Mouse (Mus musculus) kidney, embryonic 15.5 days (tissue): ENCODE measurements around the gene Pax7. TPM values are rescaled to one million over a fixed set of nuclear protein-coding genes. Genes with fewer than 3 reads are reported as not detected.
A peak's percentile ranks its signal among the peaks of the same experiment; 100 is the strongest.

Source experiments
- ATAC-seq: fragments of 200-750 bp; cut with Nextera tagmentation; replicated peaks from 2 replicates; pipeline ENCODE4 v1.8.0; 2017; ENCODE audit warnings: moderate TSS enrichment; ENCODE audit not compliant: low FRiP score
- H3K27ac ChIP-seq: fragments of 300-500 bp; sonication (generic); 2 replicates; pipeline ENCODE4 v1.5.1; 2015; ENCODE audit warnings: mild to moderate bottlenecking, inconsistent platforms
- H3K27me3 ChIP-seq: fragments of 300-500 bp; sonication (generic); 2 replicates; pipeline ENCODE4 v1.6.1; 2015; ENCODE audit warnings: inconsistent platforms
- H3K36me3 ChIP-seq: fragments of 300-500 bp; sonication (generic); 2 replicates; pipeline ENCODE4 v1.6.1; 2015; ENCODE audit warnings: inconsistent platforms
- H3K4me1 ChIP-seq: fragments of 300-500 bp; sonication (generic); 2 replicates; pipeline ENCODE4 v1.6.1; 2015; ENCODE audit warnings: inconsistent platforms
- H3K4me2 ChIP-seq: fragments of 300-500 bp; sonication (generic); 2 replicates; pipeline ENCODE4 v1.6.1; 2015; ENCODE audit warnings: moderate library complexity, mild to moderate bottlenecking, inconsistent platforms
- H3K4me3 ChIP-seq: fragments of 300-500 bp; sonication (generic); replicated peaks from 2 replicates; pipeline ENCODE4 v1.5.1; 2015; ENCODE audit warnings: mild to moderate bottlenecking, inconsistent platforms
- H3K9ac ChIP-seq: fragments of 300-500 bp; sonication (generic); 2 replicates; pipeline ENCODE4 v1.6.1; 2015; ENCODE audit warnings: mild to moderate bottlenecking, inconsistent platforms
- H3K9me3 ChIP-seq: fragments of 300-500 bp; sonication (generic); replicated peaks from 2 replicates; pipeline ENCODE4 v1.6.1; 2016; ENCODE audit warnings: inconsistent platforms
- WGBS: fragments of 180-500 bp; shearing (Covaris S2); methylation state at CpG from one replicate; pipeline ENCODE4 v1.1.7; 2015; ENCODE audit warnings: mixed read lengths; 5-methylcytosine and 5-hydroxymethylcytosine counted together
- polyA plus RNA-seq: library from polyadenylated mRNA; unstranded; fragments of >200 nt; fragmentation: Nextera tagmentation; extraction: Ambion mirVana; gene quantifications from 2 replicates; pipeline ENCODE4 v1.2.1, GENCODE M21; 2015

Pax7 gene
- polyA plus RNA-seq, 1 experiment from 2014 or later = 0.10 TPM

DNA sequence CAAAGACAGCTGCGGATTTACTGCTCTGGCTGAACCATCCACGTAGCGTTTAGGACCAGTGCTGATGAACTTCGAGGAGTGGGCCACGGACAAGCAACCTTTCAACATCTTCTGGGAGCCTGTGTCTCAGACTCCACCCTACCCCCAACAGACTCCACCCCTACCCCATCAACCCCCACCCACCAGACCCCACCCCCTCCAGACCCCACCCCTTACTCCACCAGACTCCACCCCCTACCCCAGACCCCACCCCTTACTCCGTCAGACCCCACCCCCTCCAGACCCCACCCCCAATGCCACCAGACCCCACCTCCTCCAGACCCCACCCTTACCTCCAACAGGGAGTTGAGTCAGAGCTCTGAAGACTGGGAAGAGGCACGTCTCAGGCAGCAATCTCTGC is 10.1 kb upstream of the Pax7 start:
- Histone ChIP-seq H3K27me3 (peaks cover 95% of the 10 kb centered on the region), H3K4me2 (no peak overlapping the region), H3K4me1 (no peaks in the 10 kb centered on the region), H3K36me3 (no peaks in the 10 kb centered on the region), H3K9me3 (no peaks in the 10 kb centered on the region), H3K27ac (no peak overlapping the region), H3K4me3 (no peak overlapping the region), H3K9ac (no peak overlapping the region)
- WGBS = 7% methylated on average over 7 of the region's 7 CpGs
- no peak for ATAC-seq

DNA sequence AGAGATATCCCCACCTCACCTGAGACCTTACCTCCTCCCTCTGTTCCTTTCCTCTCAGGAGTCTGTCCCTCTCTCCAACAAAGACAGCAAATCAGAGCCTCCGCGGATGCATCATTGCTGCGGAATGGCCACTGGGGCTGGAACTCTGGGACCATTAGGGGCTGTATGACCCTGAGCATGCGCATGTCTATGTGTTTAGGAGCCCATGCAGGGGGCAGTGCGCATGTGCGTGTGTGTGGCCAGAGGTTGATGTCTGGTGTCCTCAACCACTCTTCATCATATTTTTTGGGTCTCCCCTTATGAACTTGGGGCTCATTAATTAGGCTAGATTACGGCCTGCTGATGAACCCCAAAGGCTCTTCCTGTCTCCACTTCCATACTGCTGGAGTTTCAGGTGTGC is 9.6 kb upstream of the Pax7 start:
- Histone ChIP-seq H3K27ac (no peak overlapping the region), H3K4me3 (no peak overlapping the region), H3K4me2 (no peak overlapping the region), H3K4me1 (0 out of 2 replicates have a peak, but pooled peaks cover 5% of the 10 kb centered on the region), H3K9me3 (no peaks in the 10 kb centered on the region), H3K9ac (no peak overlapping the region), H3K27me3 (peaks cover 95% of the 10 kb centered on the region), H3K36me3 (no peaks in the 10 kb centered on the region)
- 70% methylated on average over 7 of the region's 7 CpGs for WGBS
- ATAC-seq = no peak

DNA sequence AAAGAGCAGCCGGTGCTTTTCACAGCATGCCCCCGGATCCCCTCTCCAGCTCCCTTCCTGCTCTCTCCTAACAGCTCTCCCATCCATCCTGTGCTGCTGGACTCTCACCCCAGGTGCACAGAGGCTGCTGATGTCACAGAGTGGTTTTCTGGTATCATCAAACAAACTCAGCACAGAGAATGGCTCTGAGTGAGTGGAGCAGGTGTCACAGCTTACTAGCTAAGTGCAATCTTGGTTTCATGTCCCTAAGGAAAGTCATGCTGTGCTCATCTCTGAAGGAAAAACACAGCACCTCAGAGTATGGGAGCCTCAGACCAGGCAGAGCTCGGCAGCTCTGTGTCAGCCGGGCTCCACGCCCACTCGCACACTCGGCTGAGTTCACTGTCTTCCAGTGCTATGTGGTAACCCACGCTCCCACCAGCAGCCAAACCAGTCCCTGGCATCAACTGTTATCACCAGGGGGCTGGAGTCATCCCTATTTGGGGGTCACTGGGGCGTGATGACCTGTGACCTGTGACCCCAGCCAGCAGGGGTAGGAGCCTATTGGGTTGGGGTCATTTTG is 7.7 kb upstream of the Pax7 start:
- ATAC-seq = no peak

DNA sequence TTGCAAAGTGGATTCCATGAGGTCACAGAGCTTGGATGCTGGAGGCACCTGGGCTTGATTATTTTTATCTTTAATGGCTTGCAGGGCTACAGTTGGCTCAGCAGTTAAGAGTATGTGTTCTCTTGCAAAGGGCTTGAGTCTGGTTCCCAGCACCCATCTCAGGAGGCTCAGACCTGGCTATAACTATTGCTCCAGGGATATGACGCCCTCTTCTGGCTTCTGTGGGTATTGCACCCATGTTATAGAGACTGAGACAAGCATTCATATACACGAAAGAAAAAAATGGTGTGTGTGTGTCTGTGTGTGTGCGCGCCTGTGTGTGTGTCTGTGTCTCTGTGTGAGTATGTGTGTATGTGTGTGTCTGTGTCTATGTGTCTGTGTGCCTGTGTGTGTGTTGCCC is 7.1 kb upstream of the Pax7 start:
- 0 out of 2 replicates have a peak, but pooled peaks cover 6% of the 10 kb centered on the region for H3K4me1 ChIP-seq
- no peak for ATAC-seq
- no peak overlapping the region for H3K27ac ChIP-seq
- H3K4me3 ChIP-seq = no peak overlapping the region
- H3K27me3 ChIP-seq = peaks cover 98% of the 10 kb centered on the region
- no peak overlapping the region for H3K4me2 ChIP-seq
- H3K9ac ChIP-seq = no peak overlapping the region
- no peaks in the 10 kb centered on the region for H3K9me3 ChIP-seq
- H3K36me3 ChIP-seq = no peaks in the 10 kb centered on the region
- 78% methylated on average over 4 of the region's 4 CpGs for WGBS

More for the DNA sequence above, 7.7 kb upstream of the Pax7 start:
- Histone ChIP-seq H3K27me3 (peaks cover 98% of the 10 kb centered on the region), H3K4me2 (no peak overlapping the region), H3K9ac (no peak overlapping the region), H3K9me3 (no peaks in the 10 kb centered on the region), H3K36me3 (no peaks in the 10 kb centered on the region), H3K4me3 (no peak overlapping the region), H3K4me1 (0 out of 2 replicates have a peak, but pooled peaks cover 6% of the 10 kb centered on the region), H3K27ac (no peak overlapping the region)
- 51% methylated on average over 9 of the region's 9 CpGs for WGBS

DNA sequence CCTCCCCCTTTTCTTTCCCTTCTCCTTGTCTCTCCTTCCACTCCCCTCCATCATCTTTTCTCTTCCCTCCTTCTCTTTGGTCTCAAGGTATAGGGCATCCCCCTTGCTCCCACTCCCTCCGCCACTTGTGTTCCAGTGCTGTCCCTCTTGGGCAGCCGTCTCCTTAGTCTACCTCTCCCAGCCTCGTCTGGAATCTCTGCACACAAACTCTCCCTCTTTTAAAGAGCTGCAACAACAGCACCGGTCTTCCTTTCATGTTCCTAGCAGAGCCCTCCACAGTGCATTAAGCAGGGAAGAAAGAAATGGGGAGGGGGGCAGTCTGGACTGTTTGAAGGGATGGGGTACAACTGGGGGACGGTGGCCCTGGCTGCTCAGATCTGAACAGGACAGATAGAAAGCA is 3.4 kb upstream of the Pax7 start:
- ATAC-seq = no peak
- no peak overlapping the region for H3K27ac ChIP-seq
- no peaks in the 10 kb centered on the region for H3K36me3 ChIP-seq
- no peaks in the 10 kb centered on the region for H3K9me3 ChIP-seq
- peaks cover 28% of the 10 kb centered on the region for H3K4me1 ChIP-seq
- WGBS = 7% methylated on average over 5 of the region's 5 CpGs
- no peak overlapping the region for H3K9ac ChIP-seq
- no peak overlapping the region for H3K4me2 ChIP-seq
- H3K4me3 ChIP-seq = no peak overlapping the region
- peaks cover 100% of the 10 kb centered on the region for H3K27me3 ChIP-seq

DNA sequence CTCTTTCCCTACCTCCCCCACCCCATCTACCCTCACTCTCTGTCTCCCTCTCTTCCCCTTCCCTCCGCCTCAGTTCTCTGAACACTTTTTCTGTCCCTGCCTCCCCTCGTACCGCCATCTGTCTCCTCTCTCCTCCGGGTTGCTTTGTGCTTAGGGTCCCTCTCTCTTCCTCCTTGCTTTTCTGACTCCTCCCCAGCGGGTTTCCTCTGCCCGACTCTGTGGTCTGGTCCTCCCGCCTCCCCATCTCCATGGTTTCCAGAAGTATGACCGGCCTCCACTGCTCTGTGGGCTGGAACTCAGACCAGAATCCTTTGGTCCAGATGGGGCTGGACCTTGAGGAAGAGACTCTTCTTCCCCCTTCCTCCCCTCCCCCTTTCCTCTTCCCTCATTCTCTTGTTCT is 2.9 kb upstream of the Pax7 start:
- no peaks in the 10 kb centered on the region for H3K36me3 ChIP-seq
- no peak for ATAC-seq
- WGBS = 2% methylated on average over 8 of the region's 8 CpGs

DNA sequence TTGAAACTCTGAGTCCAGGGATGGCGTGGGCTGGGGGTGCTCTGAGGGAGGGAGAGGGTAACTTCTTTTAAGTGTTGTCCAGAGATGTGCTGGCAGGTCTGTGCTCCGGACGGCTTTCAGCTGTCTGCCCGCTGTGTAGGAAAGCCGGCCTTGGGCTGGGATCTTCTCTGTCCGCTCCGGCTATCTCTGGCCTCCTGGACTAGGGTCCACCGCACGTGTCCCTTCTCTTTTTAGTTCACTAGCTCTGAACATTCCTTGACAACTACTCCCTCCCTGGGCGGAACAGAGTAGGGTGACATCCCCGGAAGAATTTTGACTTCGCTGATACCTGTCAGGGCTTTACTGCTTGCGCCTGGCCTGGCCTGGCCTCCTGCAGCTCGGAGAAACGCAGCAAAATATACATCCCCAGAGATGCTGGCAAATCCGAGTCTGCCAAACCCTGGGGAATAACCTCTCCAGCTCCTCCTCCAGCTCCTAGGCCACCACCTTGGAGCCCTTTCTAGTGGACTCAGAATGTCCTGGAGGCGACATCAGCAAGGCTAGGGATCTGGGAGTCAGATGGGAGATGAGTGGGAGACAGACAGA is 581 bp upstream of the Pax7 start:
- 5% methylated on average over 17 of the region's 17 CpGs for WGBS
- Histone ChIP-seq H3K27ac (no peak overlapping the region), H3K4me3 (no peak overlapping the region), H3K4me1 (peaks cover 31% of the 10 kb centered on the region), H3K27me3 (peaks cover 100% of the 10 kb centered on the region), H3K36me3 (no peaks in the 10 kb centered on the region), H3K4me2 (0 out of 2 replicates have a peak overlapping the region, but pooled peaks have one; percentile 49), H3K9ac (no peak overlapping the region), H3K9me3 (no peaks in the 10 kb centered on the region)
- ATAC-seq = no peak

More for the DNA sequence above, 2.9 kb upstream of the Pax7 start:
- Histone ChIP-seq H3K4me1 (peaks cover 31% of the 10 kb centered on the region), H3K4me2 (no peak overlapping the region), H3K27ac (no peak overlapping the region), H3K4me3 (no peak overlapping the region), H3K9me3 (no peaks in the 10 kb centered on the region), H3K27me3 (peaks cover 100% of the 10 kb centered on the region), H3K9ac (no peak overlapping the region)

DNA sequence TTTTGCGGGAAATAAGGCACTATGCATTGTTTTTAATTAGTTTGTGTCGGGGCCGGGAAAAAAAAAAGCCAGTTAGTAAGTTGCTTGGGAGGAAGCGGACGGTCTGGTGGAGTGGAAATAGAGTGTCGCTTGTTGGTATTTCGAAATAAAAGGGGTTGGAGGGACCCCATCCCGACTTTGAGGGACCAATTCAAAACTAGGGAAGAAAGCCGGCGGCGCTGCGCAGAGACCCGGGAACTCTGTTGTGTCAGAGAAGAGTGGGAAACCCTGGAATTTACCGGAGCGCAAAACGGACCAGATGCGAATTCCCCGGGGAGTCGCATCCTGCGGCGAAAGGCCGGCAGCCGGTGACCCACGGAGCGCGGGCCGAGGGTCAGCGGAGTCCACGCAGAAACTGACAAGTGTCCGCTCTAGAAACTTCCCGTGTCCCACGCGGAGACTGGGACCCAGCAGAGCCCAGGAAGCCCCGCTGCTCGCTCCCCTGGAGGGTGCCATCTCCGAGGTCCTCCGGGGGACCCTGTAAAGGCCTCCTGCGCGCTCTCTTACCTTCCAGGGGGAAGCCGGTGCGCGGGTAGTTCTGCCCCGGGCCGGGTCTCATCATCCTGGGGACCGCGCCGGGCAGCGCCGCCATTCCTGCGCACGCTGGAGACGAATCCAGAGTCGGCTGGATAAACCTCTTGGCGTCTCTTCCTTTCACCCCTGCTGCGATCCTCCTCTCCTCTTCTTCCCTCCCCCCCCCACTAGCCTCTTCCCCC is 870 bp downstream of the Pax7 start:
- peak overlapping the region; percentile 27 for H3K4me3 ChIP-seq
- ATAC-seq = no peak
- under 1% methylated on average over 55 of the region's 55 CpGs for WGBS
- peaks cover 100% of the 10 kb centered on the region for H3K27me3 ChIP-seq
- H3K9ac ChIP-seq = no peak overlapping the region
- no peaks in the 10 kb centered on the region for H3K9me3 ChIP-seq
- H3K4me1 ChIP-seq = peaks cover 32% of the 10 kb centered on the region
- H3K36me3 ChIP-seq = no peaks in the 10 kb centered on the region
- H3K27ac ChIP-seq = no peak overlapping the region
- peak overlapping the region; percentile 49 for H3K4me2 ChIP-seq

DNA sequence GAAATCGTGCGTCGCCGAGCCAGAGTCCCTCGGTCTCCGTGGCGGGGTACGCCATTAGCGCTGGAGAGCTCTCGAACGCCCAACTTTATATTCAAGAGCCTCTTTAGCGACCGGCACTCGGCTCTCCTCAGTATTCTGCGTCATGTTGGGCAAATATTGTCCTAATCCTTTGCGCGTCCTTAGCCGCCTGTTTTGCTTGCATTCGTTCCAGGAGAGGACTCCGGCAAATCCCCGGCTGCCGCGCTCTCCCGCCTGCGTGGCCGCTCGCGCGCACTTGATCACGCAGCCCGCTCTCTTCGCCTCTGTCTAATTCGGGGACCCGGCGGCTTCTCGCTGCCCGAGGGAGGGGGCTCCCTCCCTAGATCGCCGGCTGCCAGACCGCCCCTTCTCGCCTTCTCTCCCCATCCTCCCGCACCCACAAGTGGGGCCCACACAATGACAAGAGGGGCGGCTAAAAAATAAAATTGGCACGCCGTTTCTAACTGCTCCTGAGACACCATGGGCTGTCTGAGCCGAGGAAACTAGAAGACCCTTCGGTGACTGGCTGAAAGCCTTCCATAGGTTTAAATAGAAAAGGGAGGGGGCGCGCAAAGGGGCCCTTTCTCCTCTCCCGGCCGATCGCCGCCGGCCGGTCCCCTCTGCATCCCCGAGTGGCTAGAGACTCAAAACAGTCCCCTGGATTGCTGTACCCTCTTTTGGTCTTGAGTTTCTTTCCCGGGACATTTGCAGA is 1.7 kb downstream of the Pax7 start:
- peaks cover 32% of the 10 kb centered on the region for H3K4me1 ChIP-seq
- no peaks in the 10 kb centered on the region for H3K36me3 ChIP-seq
- no peak for ATAC-seq
- peaks cover 100% of the 10 kb centered on the region for H3K27me3 ChIP-seq
- no peak overlapping the region for H3K27ac ChIP-seq
- under 1% methylated on average over 57 of the region's 57 CpGs for WGBS
- H3K9ac ChIP-seq = no peak overlapping the region
- H3K4me3 ChIP-seq = no peak overlapping the region
- no peak overlapping the region for H3K4me2 ChIP-seq
- H3K9me3 ChIP-seq = no peaks in the 10 kb centered on the region

DNA sequence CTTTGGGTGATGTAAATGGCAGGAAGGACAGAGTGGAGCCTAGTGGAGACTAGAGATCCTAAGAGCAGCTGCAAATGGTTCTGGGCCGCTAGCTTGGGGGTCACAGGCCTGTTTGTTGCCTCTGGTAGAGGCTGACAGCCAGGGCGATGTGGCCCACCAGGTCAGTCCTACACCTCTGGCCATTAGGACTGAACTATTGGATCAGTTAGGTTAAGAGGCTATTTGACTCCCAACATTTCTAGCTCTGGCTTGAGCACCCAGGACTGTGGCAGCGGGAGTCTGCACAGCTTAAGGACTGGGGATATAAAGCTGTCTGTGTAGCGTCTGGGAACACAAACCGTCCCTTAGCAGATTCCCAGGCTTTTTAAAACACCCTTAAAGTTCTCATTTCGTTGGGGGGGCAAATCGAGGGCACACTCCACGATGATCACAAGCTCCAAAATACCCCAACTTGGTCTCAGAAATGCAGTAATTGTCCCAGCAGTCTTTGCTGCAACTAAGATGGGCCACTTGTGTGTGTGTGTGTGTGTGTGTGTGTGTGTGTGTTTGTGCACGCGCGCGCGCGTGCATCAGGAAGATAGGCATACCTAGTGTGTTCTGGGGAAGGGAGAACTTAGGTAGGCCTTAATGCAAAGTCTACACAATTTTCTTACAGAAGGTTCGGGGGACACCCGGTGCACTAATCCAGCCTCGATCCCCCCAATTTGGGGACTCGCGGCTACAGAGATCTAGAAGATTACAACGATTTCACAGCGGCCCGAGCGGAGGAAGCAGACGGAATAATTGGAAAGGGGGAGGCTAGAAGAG is 2.5 kb downstream of the Pax7 start:
- Histone ChIP-seq H3K9me3 (no peaks in the 10 kb centered on the region), H3K4me2 (no peak overlapping the region), H3K4me1 (peaks cover 32% of the 10 kb centered on the region), H3K36me3 (no peaks in the 10 kb centered on the region), H3K4me3 (no peak overlapping the region), H3K27me3 (peaks cover 100% of the 10 kb centered on the region), H3K9ac (no peak overlapping the region), H3K27ac (no peak overlapping the region)
- no peak for ATAC-seq
- WGBS = 2% methylated on average over 24 of the region's 24 CpGs

DNA sequence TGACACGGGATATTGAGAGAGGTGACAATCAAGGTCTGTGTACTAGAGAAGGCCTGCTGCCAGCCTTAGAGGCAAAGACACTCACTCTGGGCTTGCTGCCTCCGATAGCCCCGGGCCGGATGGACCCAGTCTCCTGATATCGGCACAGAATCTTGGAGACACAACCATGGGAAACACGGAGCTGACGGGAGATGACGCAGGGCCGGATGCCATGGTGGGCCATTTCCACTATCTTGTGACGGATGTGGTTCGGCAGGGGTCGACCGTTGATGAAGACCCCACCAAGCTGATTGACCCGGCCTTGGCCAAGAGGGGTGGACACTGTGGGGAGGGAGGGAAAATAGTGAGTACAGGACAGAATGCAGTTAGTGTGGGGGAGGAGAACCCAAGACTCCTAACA is 3.3 kb downstream of the Pax7 start:
- Histone ChIP-seq H3K27me3 (peaks cover 100% of the 10 kb centered on the region), H3K4me3 (no peak overlapping the region), H3K27ac (no peak overlapping the region), H3K4me1 (peaks cover 35% of the 10 kb centered on the region), H3K36me3 (no peaks in the 10 kb centered on the region), H3K4me2 (no peak overlapping the region), H3K9me3 (no peaks in the 10 kb centered on the region), H3K9ac (no peak overlapping the region)
- 2% methylated on average over 14 of the region's 14 CpGs for WGBS
- ATAC-seq = no peak
